Mouse (Mus musculus) limb, embryonic 14.5 days (tissue): ENCODE measurements around the gene 1600014C23Rik. TPM values are rescaled to one million over a fixed set of nuclear protein-coding genes. Genes with fewer than 3 reads are reported as not detected.

Experiments used
- ATAC-seq: fragments of 200-750 bp; cut with Nextera tagmentation; 2 replicates; pipeline ENCODE4 v1.8.0; 2017; ENCODE audit warnings: low read depth, moderate number of reproducible peaks, moderate TSS enrichment; ENCODE audit not compliant: low FRiP score
- DNase-seq: peaks from one replicate; pipeline ENCODE4 v3.0.0-alpha.2; 2015; ENCODE audit warnings: low spot score
- H3K27ac ChIP-seq: fragments of 300-500 bp; sonication (generic); replicated peaks from 2 replicates; pipeline ENCODE4 v1.5.1; 2014; ENCODE audit warnings: low read depth, mild to moderate bottlenecking, low read length, moderate library complexity, mixed read lengths
- H3K27me3 ChIP-seq: fragments of 300-500 bp; sonication (generic); 2 replicates; pipeline ENCODE4 v1.6.1; 2014; ENCODE audit warnings: low read length, mixed read lengths; ENCODE audit not compliant: control insufficient read depth, insufficient read depth
- H3K36me3 ChIP-seq: fragments of 300-500 bp; sonication (generic); 2 replicates; pipeline ENCODE4 v1.6.1; 2014; ENCODE audit warnings: mild to moderate bottlenecking, low read length, moderate library complexity, mixed read lengths; ENCODE audit not compliant: control insufficient read depth, insufficient read depth
- H3K4me1 ChIP-seq: fragments of 300-500 bp; sonication (generic); 2 replicates; pipeline ENCODE4 v1.6.1; 2014; ENCODE audit warnings: antibody characterized with exemption, low read length, mixed read lengths; ENCODE audit not compliant: control insufficient read depth, insufficient read depth
- H3K4me2 ChIP-seq: fragments of 300-500 bp; sonication (generic); replicated peaks from 2 replicates; pipeline ENCODE4 v1.6.1; 2014; ENCODE audit warnings: low read depth, mild to moderate bottlenecking, low read length, moderate library complexity; ENCODE audit not compliant: severe bottlenecking
- H3K4me3 ChIP-seq: fragments of 300-500 bp; sonication (generic); replicated peaks from 2 replicates; pipeline ENCODE4 v1.5.1; 2014; ENCODE audit warnings: low read length
- H3K9ac ChIP-seq: fragments of 300-500 bp; sonication (generic); 2 replicates; pipeline ENCODE4 v1.6.1; 2014; ENCODE audit warnings: mild to moderate bottlenecking, low read depth, low read length, moderate library complexity; ENCODE audit not compliant: severe bottlenecking
- H3K9me3 ChIP-seq: fragments of 300-500 bp; sonication (generic); 2 replicates; pipeline ENCODE4 v1.6.1; 2016; ENCODE audit warnings: low read length; ENCODE audit not compliant: control insufficient read depth
- POLR2A ChIP-seq: fragments of 200-500 bp; IDR thresholded peaks from 2 replicates; pipeline ENCODE4 v1.8.0; 2012; ENCODE audit warnings: inconsistent platforms, mild to moderate bottlenecking, moderate library complexity, borderline replicate concordance; ENCODE audit not compliant: insufficient read depth, insufficient read length; ENCODE audit errors: extremely low read depth
- WGBS: fragments of 180-500 bp; shearing (Covaris S2); extraction: QIAGEN DNeasy Blood & Tissue Kit; methylation state at CpG from one replicate; pipeline ENCODE4 v1.1.7; 2014; 5-methylcytosine and 5-hydroxymethylcytosine counted together
- polyA plus RNA-seq, 2 experiments: library from polyadenylated mRNA; depleted of rRNA in 1 of 2; stranded (reverse) in 1 of 2; unstranded in 1 of 2; fragments of >200 nt; fragmentation: Nextera tagmentation in 1 of 2; extraction: Ambion mirVana in 1 of 2; gene quantifications; 2 replicates each; pipeline versions ENCODE4 v1.2.1 to v1.2.3; 2012 to 2014

The 1600014C23Rik gene
- polyA plus RNA-seq, 2 experiments: 0.15 TPM; not detected in 1

DNA sequence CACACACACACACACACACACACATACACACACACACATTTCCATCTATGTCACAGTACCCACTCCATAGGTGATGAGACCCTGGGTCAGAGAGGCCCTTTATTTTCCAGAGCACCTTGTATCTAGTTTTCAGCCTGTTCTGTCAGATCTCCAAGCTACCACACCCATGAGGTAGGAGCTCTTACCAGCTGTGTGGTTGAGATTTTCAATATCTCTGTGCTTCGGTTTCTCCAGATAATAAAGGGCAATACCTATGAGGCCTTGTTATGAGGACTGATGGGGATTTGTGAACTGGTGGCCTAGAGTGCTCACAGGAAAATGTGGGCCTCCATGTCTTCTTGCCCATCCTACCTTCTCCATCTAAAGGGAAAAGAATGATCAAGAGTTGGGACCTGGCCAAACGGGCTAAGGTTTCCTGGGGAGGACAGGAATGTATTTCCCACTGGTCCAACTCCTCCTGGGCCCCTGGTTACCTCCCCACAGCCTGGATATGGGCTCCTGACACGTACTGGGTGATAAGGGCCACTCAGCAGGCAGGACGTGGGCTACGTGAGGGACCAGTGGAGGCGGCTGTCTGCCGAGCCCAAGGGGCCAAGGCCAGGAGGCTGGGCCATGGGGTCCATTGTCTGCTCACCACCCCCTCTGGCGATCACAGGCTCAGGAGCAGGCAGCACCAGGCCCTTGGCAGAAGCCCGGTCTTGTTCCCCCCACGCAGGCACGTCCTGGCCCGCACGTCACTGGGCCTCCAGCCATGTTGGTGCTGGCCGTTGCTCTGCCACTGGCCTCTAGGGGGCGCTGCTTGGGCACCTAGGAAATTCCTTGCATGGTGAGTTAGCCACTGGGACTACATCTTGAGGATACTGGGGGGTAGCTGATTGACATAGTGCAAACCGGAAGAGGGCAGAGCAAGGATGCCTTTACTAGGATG is 14.5 kb upstream of the 1600014C23Rik start:
- no peaks in the 10 kb centered on the region for H3K27me3 ChIP-seq
- no peaks in the 10 kb centered on the region for H3K9me3 ChIP-seq
- H3K4me1 ChIP-seq: peaks cover 4% of the 10 kb centered on the region; the same call in 1 of the 2 replicates
- no peak for DNase-seq
- ATAC-seq: no peak
- no peak overlapping the region for H3K27ac ChIP-seq
- no peak for TF ChIP-seq POLR2A
- no peaks in the 10 kb centered on the region for H3K36me3 ChIP-seq
- WGBS: 68% methylated on average over 16 of the region's 16 CpGs
- H3K9ac ChIP-seq: no peak overlapping the region
- no peak overlapping the region for H3K4me2 ChIP-seq
- H3K4me3 ChIP-seq: no peak overlapping the region

DNA sequence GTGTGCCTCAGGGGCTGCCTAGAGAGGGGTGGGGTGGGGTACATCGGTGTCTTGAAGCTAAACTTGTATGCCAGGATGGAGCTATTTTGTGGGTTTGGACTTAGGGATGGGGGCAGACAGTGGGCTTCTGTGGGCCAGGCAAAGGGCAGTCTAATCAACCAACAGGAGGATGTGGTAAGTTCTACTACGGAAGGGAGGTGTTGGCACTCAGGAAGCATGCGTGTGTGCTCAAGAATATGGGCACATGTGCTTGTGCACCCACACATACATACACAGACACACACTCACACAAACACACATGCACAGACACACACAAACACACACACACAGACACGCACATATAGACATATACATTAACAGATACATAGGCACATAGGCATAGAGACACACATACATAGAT is 13.6 kb upstream of the 1600014C23Rik start:
- DNase-seq (no peak), ATAC-seq (no peak)
- Histone ChIP-seq H3K27me3 (no peaks in the 10 kb centered on the region), H3K36me3 (no peaks in the 10 kb centered on the region), H3K27ac (no peak overlapping the region), H3K4me3 (no peak overlapping the region), H3K4me1 (peaks cover 4% of the 10 kb centered on the region; the same call in 1 of the 2 replicates), H3K9ac (no peak overlapping the region), H3K9me3 (no peaks in the 10 kb centered on the region), H3K4me2 (no peak overlapping the region)
- 85% methylated on average over 4 of the region's 4 CpGs for WGBS
- TF ChIP-seq POLR2A: no peak

DNA sequence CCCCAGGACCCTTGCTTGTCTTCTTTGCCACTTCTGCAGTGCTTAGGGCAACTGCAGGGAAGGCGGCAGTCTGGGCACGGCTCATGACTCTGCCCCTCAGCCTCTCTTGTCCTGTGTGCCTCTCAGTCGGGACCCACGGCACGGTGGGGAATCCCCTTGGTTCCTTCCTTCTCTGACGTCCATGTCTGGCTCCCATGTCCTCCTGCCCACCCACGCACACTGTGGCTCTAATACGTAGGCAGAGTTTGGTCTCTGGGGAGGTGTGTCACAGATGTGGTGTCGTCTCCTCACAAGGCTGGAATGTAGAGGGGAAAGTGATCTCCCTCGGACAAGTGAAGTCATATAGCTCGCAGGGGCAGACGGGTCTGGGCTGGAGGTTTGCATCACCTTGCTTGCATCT is 13.1 kb upstream of the 1600014C23Rik start:
- TF ChIP-seq POLR2A: no peak
- Histone ChIP-seq H3K4me2 (no peak overlapping the region), H3K9me3 (no peaks in the 10 kb centered on the region), H3K4me1 (peaks cover 4% of the 10 kb centered on the region; the same call in 1 of the 2 replicates), H3K27me3 (no peaks in the 10 kb centered on the region), H3K27ac (no peak overlapping the region), H3K36me3 (no peaks in the 10 kb centered on the region), H3K9ac (no peak overlapping the region), H3K4me3 (no peak overlapping the region)
- no peak for DNase-seq
- no peak for ATAC-seq
- 63% methylated on average over 12 of the region's 12 CpGs for WGBS

DNA sequence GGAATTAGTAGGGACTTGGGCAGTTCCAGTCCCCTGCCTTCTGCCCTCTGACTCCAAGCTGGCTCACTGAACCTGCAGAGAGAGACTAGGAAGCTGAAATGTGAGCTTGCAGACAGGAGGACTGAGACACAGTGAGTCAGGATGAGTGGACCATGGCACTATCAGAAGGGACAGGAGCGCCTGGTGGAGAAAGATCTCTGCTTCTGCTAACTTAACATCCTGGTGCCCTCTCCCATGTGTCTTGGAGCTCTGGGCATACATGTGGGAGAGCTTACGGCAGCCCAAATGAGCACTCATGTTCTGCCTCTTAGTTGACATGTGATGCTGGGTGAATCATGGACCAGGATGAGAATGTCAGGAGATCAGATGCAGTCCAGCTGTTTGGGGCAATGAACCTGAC is 12.0 kb upstream of the 1600014C23Rik start:
- H3K4me3 ChIP-seq: no peak overlapping the region
- H3K4me2 ChIP-seq: no peak overlapping the region
- DNase-seq (no peak), ATAC-seq (no peak)
- H3K27ac ChIP-seq: no peak overlapping the region
- no peak overlapping the region for H3K9ac ChIP-seq
- H3K4me1 ChIP-seq: peaks cover 4% of the 10 kb centered on the region; the same call in 1 of the 2 replicates
- H3K9me3 ChIP-seq: no peaks in the 10 kb centered on the region
- TF ChIP-seq POLR2A: no peak
- WGBS: 81% methylated on average over 2 of the region's 2 CpGs
- no peaks in the 10 kb centered on the region for H3K36me3 ChIP-seq
- H3K27me3 ChIP-seq: no peaks in the 10 kb centered on the region

DNA sequence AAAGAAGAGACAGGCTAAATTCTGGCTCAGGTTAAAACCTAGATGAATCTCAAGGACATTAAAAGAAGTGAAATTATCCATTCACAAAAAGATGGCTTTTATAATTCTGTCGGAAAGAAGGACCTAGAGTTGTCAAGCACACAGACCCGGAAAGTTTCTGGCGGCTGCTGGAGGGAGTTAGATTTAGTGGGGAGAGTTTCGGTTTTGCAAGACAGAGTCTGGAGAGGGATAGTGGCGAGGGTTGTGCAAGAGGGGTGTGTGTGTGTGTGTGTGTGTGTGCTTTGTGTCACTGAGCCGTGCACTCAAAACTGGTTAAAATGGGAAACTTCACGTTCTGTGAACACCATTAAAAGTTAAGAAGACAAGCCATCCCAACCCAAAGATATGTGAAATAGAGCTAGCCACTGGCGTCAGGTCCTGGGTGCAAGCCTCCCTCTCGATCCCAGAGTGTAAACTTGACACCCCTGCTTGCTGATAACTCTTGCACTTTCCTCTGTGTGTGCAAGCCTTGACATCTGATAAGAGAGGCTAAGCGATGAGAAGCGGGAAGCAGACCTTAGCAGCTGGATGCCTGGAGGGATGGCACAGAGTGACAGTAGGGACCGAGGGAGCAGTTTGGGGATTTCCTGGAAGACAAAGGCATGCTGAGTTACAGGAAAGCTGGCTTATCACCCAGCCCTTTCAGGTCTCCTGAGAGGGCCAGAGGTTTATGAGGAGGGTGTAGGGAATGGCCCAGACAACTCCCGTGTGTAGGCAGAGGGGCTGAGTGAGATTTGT is 8.9 kb upstream of the 1600014C23Rik start:
- TF ChIP-seq POLR2A: no peak
- ATAC-seq (no peak), DNase-seq (no peak)
- H3K27me3 ChIP-seq: no peaks in the 10 kb centered on the region
- no peak overlapping the region for H3K4me3 ChIP-seq
- no peaks in the 10 kb centered on the region for H3K4me1 ChIP-seq
- no peak overlapping the region for H3K9ac ChIP-seq
- no peaks in the 10 kb centered on the region for H3K9me3 ChIP-seq
- H3K27ac ChIP-seq: no peak overlapping the region
- WGBS: 54% methylated on average over 13 of the region's 13 CpGs
- H3K4me2 ChIP-seq: no peak overlapping the region
- H3K36me3 ChIP-seq: no peaks in the 10 kb centered on the region
